Mouse (Mus musculus) urinary bladder, postnatal 14 days (tissue): ENCODE data around the gene Cacng7.
"Not testable (repeated sequence)": the region's sequence is repeated elsewhere in the genome, so short reads cannot be mapped to it uniquely, and the experiment has no call there.

ENCODE experiments used
- DNase-seq: peaks from one replicate; pipeline ENCODE4 v3.0.0; 2021; ENCODE audit warnings: low spot score

Gene Cacng7

DNA sequence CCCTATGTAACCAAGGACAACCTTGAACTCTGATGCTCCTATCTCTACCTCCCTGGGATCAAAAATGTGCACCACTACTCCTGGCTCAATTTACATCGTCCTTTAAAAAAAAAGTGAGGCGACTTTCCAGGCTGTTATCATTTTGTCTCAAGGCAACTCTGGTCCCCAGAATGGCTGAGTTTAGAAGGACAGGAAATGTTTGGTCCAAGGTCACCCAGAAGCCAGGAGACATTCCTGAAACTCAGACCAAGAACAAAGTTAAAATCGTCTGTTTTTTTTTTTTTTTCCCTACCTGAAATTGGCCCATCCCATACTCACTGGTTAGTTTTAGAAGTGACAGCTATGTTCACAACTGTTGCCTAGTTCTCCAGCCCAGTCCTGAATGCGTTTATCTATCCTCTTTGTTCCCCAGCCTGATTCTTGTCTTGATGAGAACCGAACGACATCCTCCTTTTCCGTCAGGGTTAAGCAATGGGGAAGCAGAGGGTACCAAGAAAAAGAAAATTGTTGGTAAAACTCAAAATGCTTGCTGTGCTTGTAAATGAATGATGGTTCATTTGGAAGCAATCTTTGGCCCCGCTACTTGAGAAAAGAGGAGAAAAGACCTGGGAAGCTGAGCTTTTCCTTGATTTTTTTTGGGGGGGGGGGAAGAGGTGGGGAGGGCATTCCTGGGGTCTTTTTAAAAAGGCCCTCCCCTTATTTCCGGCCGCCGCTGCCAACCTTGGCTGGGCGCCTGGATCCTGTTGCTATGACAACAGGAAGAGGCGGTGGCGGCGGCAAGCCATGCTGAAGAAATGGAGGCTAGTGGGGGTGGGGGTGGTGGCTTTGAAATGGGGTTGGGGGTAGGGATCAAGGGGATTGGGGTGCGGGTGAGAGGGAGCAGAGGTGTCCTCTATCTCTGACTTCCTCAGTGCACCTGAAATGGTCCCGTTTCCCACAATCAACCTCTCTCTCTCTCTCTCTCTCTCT, 57.0 kb downstream of the Cacng7 start:
- DNase-seq: peak; percentile 22

DNA sequence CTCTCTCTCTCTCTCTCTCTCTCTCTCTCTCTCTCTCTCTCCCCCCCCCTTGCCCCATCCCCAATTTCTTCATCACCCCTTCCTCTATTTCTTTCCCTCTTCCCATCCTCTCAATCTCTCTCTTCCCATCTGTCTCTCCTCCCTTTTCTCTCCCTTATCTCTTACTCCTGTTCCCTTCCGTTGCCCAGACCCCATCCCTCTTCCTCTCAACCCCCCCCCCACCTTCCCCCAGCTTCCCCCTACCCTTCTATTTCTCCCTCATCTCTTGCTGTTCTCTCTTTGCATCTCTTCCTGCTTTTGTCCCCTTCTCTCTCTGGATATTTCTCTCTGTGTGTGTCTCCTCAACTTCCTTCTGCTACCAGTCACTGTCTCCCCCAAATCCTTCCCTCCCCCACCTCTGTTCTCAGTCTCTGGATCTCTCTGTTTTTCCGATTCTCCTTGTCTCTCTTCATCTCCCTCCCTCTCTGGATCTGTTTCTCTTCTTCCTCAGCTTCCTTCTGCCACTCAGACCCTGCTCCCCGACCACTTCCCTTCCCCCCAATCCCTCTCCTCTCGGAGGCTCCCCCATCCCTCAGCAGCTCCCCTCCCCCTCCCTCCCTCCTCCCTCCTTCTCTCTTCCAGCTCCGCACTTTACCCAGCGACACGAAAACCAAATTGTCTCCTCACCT, 57.8 kb downstream of the Cacng7 start, which contains the start of gene Cacng8:
Gene Cacng8 (plus strand): TSS at position 271 of the 668 bp plus-strand sequence.
- no peak for DNase-seq

DNA sequence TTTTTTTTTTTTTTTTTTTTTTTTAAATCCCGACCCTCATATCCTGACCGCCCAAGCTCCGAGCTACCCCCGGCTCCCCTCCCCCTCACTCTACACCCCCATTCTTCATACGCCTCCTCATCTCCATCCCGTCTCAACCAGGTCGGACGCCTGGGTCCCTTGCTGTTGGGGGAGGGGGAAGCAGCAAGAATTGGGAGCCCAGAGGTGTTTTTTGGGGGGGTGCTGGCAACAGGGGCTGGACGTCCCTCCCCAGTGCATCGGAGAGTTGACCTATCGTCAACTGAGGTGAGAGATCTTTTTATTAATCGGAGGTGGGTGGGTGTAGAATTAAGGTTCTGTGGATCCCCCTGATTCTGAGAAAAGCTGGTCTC, 58.3 kb downstream of the Cacng7 start:
- DNase-seq: no peak

DNA sequence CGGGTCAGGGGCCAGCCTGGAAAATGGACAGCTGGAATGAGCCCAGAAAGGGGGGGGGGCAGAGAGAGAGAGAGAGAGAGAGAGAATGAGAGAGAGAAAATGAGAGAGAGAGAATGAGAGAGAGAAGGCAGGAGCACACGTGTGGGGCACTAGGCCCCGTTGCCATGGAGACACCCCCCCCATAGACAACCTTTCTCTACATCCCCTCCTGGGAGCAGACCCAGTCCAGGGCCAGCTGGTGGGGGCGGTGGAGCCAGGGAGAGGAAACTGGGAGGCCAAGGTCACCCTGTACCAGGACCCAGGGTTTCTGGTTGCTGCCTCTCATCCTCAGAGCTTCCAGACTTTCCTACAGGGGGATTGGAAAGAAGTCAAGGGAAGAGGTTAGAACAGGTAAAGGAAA, 59.1 kb downstream of the Cacng7 start:
- DNase-seq: no peak

DNA sequence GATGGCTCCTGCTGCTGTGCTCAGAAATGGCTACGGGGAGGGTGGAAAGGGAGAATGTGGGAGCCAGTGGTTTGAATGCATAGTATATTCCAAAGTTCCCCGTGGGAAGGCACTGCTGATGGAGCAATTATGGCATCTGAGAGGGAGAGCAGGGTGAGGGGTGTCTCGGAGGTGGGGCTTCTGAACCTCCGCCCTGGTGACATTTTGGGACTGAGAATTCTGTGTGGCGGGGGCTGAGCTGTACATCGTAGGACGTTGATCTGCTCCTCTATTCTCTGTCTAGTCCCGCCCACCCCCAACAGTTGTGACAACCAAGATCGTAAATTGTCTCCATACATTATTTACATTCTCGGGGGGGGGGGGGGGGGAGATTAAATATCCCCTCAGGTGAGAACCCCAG, 64.6 kb downstream of the Cacng7 start:
- no peak for DNase-seq

DNA sequence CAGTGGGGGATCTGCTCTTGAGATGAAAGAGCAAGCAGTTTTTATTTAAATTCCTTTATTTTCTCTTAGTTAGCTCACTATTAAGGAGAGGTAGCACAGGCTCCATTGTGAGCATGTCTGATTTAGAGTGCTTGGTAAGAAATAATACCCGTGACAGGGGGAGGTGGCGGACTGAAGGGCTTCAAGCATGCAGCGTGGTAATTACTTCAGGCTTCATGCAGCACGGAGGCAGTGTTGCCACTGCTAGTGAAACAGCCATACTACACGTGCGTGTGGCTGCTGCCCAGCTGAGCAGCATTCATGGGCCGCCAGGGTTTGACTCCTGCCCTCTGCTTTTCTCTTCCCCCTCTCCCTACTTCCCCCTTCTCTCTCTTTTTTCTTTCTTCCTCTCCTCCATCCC, 65.0 kb downstream of the Cacng7 start:
- no peak for DNase-seq

DNA sequence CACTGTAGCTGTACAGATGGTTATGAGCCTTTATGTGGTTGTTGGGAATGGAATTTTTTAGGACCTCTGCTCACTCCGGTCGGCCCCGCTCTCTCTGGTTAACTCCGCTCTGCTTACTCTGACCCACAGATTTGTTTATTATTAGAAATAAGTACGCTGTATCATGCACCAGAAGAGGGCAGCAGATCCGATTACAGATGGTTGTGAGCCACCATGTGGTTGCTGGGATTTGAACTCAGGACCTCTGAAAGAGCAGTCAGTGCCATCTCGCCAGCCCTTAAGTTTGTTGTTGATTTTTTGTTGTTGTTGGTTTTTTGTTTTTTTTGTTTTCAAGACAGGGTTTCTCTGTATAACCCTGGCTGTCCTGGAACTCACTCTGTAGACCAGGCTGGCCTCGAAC, 65.6 kb downstream of the Cacng7 start:
- not testable (repeated sequence) for DNase-seq

DNA sequence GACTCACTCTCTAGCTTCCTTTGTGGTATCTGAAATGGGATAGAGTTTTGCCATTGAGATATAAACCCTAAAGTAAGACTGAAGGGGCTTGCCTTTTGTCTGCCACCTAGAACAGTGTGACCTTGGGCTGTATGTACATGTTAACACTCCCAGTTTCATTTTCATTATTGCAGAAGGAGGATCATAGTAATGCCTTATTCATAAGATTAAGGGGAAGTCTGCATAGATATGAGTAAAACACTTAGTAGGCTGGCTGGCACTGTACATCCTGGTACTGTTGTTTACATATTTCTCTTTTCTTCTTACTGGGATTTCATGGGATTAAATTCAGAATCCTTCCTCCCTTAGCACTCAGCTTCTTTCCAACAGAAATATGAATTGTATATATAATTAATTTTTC, 67.2 kb downstream of the Cacng7 start:
- no peak for DNase-seq

DNA sequence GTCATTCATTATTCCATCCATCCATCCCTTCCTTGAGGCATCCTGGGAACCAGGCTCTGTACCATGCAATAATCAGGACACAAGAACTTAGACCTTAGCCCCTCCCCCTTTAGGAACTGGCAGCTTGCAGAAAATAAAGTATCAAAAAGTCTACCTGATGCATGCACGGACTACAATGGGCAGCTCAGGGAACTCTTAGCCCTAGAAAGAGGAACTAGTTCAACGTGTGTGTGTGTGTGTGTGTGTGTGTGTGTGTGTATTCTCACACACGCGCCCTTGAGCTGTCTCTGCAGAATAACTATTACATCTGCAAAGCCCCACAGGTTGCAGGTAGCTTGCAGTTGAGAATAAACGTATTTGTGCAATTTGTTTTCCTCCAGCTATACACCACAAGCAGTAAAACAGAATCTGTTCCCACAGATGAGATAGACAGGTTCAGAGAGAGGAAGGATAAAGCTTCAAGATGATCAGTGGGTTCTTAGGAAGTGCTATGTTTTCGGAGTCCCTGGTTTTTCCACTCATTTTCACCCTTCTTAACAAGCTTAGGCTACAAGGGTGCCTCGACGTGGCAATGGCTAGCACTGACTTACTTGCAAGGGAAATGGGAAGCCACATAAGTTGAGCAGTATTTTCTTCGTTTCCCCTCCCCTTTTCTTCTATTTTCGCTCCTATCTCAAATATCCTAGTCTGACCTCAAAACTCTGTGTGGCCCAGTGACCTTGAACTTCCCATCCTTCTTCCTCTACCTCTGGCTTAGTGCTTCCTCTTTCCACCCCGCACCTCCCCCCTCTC, 77.2 kb downstream of the Cacng7 start:
- no peak for DNase-seq

DNA sequence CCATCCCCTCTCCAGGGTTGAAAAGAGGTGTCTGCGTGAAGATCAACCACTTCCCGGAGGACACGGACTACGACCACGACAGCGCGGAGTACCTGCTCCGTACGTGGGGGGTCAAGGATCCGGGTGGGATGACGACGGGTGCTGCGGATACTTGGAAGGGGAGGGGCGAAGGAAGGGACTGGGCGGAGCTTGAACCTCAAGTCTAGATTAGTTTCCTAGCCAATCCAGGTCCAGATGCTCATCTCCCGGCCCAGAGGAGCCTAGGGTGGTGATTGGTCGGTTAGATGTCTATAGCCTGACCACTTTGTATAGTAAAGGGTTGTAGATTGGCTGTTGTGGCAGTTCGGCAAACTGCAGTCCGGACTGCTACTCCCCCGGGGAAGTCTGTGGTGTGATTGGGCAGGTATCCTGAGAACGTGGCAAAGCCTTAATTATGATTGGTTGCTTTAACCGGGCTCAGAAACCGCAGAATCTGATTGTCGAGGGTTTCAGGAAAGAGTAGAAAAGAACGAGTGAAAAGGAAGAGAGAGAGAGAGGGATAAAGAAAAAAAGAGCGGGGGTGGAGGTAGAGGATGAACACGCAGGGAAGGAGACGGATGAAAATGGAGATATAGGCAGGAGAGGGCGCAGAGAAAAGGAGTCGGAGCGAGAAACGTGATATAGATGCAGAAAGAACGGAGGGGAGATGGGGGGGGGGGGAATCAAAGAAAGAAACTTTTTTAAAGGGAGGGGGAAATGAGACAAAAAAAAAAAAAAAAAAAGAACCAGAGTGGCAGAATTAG, 78.6 kb downstream of the Cacng7 start:
- no peak for DNase-seq

DNA sequence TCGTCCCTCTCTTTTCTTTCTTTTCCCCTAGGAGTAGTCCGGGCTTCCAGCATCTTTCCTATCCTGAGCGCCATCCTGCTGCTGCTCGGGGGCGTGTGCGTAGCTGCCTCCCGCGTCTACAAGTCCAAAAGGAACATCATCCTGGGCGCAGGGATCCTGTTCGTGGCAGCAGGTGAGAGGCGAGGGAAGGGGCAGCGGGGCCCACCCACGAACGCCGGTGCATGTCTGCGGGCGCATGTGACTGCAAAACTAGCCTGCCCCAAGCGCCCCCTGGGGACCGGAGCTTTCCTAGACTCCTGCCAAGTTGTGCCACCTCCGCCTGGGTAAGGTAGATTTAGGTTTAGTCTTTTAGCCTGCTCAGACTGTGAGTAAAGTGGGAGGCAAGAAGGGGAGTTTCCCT, 79.3 kb downstream of the Cacng7 start:
- DNase-seq: no peak

DNA sequence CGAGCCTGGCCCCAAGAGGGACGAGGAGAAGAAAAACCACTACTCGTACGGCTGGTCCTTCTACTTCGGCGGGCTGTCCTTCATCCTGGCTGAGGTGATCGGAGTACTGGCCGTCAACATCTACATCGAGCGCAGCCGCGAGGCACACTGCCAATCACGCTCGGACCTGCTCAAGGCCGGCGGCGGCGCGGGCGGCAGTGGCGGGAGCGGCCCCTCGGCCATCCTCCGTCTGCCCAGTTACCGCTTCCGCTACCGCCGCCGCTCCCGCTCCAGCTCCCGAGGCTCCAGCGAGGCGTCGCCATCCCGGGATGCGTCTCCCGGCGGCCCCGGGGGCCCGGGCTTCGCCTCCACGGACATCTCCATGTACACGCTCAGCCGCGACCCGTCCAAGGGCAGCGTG, 82.1 kb downstream of the Cacng7 start:
- DNase-seq: peak; percentile 26

DNA sequence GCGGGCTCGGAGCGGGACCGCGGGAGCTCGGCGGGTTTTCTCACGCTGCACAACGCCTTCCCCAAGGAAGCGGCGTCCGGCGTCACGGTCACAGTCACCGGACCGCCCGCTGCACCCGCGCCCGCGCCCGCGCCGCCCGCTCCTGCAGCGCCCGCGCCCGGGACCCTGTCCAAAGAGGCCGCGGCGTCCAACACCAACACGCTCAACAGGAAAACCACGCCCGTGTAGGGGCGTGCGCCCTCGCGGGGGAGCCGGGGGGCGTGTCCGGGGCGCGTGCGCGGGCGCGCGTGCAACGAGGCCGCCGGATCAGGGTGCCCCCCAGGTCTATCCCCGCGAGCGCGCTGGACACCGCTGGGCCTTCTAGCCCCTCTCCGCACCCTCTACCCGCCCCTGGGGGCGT, 82.6 kb downstream of the Cacng7 start:
- peak; percentile 5 for DNase-seq
